Mouse (Mus musculus) frontal cortex, postnatal 10 days (tissue): ENCODE measurements at regions not wholly inside any gene's neighbourhood (a gene's known extent, or its start where the extent isn't known, plus 50 kb on each side); places are given as distances from the start of the nearest gene placed in this dataset.
"Not testable (repeated sequence)": the region's sequence is repeated elsewhere in the genome, so short reads cannot be mapped to it uniquely, and the experiment has no call there.

Experiments used
- DNase-seq, 2 experiments: peaks; one replicate each; pipeline ENCODE4 v3.0.0; 2022; ENCODE audit warnings: low spot score in 2 of 2, mixed read lengths in 1 of 2

DNA sequence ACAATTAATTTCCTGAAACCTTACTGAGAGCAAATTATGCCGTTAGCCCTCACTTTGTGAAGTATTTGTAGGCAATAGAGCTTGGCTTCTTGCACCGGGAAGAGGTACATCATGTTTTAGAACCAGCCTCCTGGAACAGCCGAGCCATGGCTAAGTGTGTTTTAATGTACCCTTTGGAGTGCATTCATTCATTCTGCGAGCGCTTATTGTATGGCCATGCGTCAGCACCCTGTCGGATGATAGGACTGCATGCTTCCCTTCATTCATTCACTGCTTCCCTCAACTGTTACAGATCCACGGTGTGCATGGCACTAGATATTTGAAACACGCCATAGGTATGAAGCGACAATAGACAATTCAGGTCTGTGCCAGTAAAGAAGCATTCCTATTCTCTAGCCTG, 409.4 kb upstream of the Ercc4 start:
- no peak for DNase-seq

DNA sequence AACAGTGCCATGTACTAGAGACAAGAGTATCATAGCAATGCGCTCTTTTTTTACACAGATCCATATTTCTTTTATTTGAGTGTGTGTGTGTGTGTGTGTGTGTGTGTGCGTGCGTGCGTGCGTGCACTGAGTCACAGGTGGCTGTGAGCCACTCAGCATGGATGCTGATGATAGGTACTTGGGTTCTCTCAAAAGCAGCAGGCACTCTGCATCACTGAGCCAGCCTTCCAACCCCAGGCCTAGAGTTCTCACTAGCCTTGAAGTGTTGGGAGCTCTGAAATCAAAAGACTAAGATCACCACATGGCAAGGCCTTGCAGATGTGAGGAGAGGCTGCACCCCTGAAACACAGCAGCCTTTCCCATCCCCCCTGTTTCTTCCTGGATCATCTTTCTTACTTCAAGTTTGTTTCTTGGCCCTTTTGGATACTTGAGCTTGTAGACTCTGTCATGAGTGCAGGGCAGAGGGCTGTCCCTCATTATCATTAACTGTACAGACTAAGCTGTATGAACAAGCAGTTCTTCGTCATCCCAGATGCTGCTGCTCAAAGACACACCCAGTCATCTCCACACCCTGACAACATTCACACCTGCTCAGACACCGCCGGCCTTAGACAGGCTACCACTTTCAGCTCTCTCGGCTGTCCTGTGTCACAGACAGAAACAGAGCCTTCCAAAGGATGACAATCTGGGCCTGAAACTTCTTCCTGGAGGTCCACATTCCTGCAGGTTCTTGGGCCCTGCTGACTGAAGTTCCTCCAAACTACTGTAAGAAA, 405.5 kb upstream of the Ercc4 start:
- no peak for DNase-seq

DNA sequence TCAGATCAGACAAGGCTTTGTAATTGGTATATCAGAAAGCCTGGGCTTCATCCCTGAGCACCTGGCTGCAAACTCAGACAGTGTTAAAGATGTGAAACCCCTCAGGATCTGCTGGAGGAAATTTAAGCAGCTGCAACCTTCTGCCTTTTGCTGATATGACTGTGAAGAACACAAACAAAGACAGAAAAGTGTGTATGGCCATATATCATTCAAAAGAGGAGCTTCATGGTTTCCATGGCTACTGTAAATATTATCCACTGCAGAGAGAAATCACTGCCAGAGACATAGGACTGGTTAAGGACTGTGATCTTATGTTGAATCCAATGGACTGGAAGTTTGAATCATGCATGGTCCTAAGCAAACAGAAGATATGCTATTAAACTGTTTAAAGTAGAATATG, 402.6 kb upstream of the Ercc4 start:
- DNase-seq: no peak

DNA sequence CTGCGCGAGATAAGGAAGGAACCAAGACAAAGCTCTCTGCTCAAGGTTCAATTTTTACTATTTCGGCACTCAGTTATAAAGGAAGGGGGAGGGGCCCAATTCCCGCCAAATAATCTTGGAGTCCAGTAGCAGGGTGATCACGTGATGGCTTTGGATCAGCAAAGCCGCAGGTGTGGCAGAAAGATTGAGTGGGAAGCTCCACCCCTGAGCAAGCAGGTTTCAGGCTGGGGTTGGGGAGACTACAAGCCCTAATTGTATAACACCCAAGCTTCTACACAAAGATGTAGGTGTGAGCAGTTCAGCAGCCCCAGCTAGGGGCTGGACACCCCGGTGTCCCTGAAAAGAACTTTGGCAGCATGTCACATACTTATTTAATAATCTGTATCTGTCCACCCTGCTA, 388.1 kb upstream of the Ercc4 start:
- DNase-seq: not testable (repeated sequence)

DNA sequence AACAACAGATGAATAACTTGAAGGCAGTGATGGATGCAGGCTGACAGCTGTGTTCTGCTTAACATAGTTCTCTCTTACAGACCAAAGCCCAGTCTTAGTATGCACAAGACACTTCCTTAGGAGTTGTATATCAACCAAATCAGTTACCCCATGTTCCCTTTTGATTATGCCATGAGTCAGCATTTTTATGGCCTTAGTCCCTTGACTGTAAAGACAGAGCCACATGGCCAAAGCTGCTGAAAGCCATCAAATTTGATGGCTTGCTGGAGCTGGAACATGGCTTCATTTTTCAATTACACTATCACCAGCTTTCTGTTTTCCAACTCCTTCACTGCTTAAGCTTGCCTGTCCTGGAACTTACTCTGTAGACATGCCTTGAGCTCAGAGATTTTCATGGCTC, 383.4 kb upstream of the Ercc4 start:
- DNase-seq: no peak

DNA sequence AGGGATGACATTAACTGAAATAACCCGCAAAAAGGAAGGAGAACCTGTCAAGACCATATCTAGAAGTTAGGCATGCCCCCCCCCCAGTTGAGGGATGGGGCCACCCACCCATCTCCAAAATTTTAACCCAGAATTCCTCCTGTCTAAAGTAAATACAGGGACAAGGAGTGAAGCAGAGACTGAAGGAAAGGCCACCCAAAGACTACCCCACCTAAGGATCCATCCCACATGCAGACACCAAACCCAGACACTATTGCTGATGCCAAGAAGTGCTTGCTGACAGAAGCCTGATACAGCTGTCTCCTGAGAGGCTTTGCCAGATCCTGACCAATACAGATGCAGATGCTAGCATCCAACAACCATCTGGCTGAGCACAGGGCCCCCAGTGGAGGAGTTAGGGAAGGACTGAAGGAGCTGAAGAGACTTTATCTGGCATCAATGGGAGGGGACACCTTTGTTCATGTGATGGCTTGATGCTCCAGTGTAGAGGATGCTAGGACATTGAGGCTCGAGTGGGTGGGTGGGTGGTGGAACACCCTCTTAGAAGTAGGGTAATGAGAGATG, 379.2 kb upstream of the Ercc4 start:
- not testable (repeated sequence) for DNase-seq

DNA sequence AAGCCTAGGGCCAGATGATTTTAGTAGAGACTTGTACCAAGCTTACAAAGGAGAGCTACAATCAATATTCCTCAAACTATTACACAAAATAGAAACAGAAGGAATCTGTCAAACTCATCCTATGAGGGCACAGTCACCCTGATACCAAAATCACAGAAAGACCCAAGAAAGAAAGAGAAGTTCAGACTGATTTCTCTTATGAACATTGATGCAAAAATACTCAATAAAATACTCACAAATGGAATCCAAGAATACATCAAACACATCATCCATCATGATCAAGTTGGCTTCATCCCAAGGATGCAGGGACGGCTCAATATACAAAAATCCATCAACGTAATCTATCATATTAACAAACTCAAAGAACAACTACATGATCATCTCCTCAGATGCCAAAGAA, 377.9 kb upstream of the Ercc4 start:
- no peak for DNase-seq

DNA sequence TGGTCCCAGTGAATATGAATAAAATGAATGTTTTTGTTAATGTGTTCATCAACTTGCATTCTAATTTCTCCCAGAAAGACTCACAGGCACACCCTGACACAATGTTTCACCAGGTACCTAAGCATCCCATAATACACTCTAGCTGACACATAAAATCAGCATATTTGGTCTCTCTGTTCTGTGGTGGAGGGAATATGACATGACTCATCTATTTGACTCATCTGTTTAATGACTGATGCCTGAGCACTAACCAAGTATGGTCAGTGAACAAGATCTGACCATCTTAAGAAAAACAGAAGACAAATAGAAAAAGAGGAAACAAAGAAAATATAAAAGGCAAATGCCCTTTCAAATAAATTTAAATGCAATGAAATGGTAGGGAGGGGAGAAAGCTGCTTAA, 367.0 kb upstream of the Ercc4 start:
- no peak for DNase-seq

DNA sequence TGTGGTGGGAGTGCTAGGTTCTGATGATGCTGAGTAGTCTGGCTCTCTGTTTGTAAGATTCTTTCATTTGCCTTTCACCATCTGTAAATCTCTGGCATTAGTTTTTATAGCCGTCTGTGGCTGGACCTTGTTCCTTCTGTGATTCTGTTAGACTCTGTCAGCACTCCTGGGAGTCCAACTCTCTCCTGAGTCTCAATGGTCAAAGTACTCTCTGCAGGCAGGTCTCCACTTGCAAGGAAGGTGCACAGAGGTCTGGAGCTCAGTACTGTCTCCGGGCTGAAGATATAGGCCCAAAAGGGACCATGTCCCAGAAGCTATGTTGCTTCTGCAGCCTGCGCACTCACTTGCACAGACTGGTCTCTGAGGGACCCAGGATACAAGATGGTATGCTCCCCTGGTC, 356.3 kb upstream of the Ercc4 start:
- DNase-seq: no peak

DNA sequence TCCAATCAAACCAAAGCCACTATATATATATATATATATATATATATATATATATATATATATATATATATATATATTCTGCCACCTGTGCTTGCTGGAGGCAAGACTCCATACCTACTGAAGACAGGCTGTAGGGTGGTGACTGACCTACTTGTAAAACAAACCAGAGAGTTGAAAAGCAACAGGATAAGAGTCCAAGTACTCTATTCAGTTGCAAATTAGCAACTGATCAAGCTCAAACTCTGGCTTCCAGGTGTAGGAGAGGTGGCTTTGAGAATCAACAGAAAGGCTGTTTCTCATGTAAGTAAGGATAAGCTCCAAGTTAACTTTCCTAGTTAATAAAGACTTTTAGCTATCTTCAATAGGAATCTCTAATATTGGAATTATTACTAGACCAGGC, 355.1 kb upstream of the Ercc4 start:
- DNase-seq: no peak

DNA sequence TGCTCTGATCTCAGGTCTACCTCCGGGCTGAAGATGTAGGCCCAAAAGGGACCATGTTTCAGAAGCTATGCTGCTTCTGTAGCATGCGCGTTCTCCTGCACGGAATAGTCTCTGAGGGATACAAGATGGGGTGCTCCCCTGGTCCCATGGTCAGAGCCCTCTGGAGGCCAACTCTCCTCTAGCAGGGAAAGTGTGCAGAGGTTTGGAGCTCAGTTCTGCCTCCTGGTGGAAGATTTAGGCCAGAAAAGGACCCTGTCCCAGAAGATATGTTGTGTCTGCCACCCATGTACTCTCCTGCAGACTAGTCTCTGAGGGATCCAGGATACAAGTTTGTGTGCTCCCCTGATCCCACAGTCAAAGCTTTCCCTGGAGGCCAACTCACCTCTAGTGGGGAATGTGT, 350.9 kb upstream of the Ercc4 start:
- DNase-seq: no peak

DNA sequence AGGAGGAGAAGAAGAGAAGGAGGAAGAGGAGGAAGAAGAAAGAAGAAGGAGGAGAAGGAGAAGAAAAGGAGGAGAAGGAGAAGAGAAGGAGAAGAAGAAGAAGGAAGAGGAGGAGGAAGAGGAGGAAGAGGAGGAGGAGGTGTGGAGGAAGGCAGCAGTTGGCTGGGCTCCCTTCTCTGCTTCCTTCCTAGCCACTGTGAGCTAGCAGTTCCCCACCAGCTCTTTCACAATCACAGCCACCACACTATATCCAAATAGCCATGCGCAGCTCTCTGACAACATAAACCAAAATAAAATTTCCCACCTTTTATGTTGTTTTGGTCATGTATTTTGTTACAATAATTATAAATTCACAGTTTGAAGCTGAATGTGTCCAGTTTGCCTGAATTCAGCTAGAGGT, 345.3 kb upstream of the Ercc4 start:
- no peak for DNase-seq

DNA sequence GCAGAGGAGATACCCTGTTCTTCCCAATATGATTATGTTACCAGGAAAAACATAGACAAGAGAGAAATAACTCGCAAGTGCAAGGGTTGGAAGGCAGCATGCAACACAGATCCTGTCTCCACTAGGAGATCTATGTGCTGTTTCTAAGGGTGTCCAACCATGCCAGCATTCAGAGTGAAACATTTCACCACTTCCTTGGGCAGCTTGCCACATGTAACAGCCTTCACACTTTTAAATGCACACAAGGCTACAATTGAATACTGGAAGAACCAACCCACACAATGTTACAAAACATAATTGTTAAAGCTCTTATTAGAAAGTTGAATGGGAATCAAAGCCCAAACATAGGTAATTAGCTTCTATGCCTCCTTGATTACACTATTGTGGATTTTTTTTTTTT, 344.9 kb upstream of the Ercc4 start:
- DNase-seq: no peak

DNA sequence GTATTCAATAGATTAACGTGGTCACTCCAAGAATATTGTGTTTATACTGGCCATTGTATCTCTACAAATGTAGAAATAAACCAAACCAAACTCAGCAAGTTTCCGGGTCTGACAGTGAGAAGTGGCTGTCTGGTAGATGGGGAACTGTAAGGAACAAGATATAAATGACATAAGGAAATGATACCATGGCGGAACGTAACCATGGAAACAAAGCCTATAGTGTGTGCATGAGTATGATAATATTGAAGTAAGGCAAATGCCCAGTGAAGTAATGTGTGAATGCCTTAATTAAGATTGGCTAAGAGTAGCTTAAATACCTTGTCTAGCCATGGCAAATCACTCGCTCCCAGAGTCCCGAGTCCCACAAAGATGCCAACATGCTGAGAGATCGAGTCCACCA, 342.6 kb upstream of the Ercc4 start:
- DNase-seq: no peak

DNA sequence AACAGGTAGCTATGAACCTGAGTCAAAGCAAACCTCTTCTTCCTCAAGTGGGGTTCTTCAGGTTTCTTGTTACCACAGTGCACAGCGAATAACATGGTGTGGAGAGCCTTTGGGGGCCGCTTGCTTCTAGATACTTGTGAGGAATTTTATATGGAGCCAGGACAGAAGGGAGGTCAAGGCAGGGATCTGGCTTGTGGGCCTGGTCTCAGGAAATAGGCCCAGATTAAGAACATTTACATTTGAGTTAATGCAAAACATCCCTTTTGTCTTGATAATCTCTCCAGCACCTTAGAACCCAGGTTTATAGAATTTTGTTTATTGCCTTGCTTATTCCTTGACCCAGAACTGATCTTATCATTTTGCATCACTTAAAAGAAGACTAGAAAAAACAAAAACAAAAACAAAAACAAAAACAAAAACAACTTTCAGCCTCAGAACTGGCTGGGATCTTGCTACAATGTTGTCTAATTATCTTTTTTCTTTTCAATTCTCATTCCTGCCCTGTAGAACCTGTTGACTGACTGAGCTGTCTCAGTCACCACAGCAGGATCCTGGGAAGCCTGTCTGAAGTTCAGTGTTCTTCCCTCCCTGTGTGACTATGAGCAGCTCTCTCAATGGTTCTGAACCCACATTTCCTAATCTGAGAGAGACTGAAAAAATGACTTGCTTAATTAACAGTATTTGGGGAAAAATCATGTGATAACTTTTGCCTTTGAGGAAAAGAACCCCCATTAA, 341.2 kb upstream of the Ercc4 start:
- no peak for DNase-seq

DNA sequence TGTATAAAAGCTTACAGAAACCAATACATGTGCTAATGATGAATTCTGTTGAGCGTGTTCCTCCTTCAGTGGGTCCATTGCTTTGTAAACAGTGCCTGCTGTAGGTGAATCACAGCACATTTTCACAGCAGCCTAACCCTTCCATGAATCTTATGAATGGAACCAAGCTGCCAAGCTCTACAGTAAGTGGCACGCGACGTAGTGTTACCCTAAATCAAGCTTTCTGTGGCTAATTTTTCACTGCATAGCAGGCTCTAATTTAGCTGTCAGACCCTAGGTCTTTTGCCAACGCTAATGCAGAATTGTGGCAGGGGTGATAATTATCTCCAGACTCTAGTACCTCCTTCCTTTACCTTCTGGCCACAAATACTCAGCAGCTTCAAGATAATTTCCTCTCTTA, 339.0 kb upstream of the Ercc4 start:
- no peak for DNase-seq

DNA sequence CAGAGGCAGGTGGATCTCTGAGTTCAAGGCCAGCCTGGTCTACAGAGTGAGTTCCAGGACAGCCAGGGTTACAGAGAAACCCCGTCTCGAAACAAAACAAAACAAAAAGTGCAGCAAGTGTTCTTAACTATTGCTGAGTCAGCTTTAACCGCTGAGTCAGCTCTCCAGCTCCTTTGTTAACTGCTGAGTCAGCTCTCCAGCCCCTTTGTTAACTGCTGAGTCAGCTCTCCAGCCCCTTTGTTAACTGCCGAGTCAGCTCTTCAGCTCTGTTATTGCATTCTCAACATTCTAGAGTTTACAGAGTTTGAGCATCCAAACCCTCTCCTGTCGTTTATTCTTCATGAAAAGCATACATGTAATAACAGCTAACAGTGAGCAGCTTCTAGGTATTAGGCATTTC, 336.9 kb upstream of the Ercc4 start:
- no peak for DNase-seq

DNA sequence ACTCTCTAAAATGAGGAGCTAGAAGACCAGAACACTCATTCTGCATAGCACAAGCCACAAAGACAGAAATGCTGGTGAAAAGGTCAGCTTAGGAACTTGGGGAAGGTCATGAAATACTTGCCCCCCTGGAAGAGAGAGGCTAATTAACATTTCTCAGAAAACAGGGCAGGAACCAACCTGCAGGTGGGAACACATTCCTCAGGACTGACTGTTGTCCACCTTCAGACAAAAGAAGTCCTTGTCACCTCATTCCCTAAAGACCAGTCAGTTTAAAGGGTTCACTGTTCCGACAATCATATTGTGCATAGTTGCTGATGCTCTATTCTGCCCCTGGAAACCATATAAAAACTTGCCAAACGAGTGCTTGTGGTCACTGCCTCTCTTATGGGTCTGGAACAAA, 333.6 kb upstream of the Ercc4 start:
- no peak for DNase-seq

DNA sequence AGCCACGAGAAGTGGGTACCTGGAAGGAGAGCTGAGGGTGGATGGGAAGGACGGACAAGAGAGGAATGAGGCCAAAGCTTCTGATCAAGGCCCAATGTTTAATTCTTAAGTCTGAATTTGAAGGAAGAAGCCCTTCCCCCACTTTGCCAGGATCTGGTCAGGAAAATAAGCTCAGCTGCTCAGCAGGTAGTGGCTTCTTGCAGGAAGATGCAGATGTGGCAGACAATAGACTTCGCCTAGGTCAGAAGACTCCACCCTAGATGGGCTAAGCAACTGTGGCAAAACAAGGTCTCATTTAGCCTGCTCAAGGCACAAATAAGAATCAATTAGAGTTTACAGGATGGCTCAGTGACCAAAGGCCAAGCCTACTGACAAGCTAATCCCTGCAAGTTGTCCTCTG, 330.4 kb upstream of the Ercc4 start:
- no peak for DNase-seq

DNA sequence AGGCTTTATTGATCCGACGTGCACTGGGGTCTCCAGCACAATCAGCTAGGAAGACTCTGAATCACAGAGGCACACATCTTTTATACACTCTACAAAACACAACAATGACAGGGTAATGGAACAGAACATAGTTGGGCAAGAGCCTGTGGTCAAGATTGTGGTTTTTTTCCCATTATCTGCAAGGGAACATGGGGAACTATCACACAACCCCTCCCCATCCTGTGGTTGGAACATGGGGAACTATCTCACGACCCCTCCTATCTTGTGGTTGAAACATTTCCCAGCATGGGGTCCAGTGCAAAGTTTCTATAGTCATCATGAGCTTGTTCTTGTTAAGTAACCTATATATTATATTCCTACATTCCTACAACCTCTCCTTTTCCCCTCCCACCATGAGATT, 328.8 kb upstream of the Ercc4 start:
- DNase-seq: no peak

DNA sequence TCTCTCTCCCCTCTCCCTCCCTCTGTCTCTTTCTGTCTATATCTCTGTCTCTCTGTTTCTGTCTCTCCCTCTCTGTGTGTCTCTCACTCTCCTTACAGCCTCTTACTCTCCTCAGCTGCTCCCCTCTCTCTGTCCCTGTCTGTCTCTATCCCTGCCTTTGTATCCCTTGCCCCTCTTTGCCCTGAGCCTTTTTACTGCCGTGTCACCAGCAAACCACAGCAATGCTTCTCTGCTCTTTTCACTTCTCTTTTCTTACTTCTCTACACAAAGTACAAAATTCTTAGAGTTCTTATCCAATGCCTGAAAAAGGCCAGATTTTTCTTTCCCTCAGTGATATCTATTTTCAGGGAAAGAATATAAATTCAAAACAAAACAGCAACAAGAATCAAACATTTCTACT, 323.7 kb upstream of the Ercc4 start:
- DNase-seq: no peak

DNA sequence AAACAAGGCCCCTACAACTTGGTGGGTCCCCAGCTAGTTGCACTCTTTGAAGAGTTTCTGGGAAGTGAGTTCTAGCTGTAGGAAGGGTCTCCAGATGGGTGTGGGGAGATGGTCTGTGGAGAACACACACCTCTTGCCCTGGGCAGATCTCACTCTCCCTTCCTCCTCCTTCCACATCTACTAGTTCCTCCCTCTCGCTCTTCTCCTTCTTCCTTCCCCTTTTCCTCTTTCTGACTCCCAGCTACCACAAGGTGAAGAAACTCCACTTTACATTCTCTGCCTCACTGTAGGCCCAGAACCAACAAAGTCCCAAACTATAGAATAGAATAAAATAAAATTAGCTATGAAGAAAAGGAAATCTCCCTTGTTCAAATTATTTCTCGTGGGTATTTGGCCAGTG, 311.0 kb upstream of the Ercc4 start:
- DNase-seq: no peak

DNA sequence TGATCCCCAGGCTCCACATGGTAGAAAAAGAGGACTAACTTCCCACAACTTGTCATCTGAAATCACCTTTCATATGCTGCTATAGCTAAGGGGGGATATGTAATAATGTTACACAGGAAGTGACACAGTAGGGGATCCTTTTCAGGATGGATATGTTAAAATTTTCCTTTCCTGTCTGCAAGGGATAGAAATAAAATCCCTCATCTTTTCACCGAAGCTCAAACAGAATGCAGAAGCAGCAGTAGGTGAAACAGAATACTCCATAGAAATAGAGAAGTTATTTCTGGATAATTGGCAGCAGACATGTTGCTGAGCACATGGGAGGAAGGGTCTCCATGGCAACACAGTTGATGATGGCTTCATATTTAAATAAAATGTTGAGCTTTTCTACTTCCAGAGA, 309.3 kb upstream of the Ercc4 start:
- DNase-seq: peak in 1 of 2 experiments; percentile 21
